Mouse (Mus musculus) MEL (cell line): Measurements from ENCODE around the gene Ly6g5c.

Experiments used
- CHD1 ChIP-seq: IDR thresholded peaks from 2 replicates; pipeline ENCODE4 v1.6.1; 2012; ENCODE audit warnings: low read depth, mild to moderate bottlenecking, inconsistent platforms, low read length, improper control_type of control experiment
- CTCF ChIP-seq, 3 experiments: IDR thresholded peaks in 2 of 3; conservative IDR thresholded peaks in 1 of 3; 2 replicates each; pipeline ENCODE4 v1.5.1; 2011 to 2012; ENCODE audit warnings: low read length in 3 of 3, low read depth in 2 of 3, mild to moderate bottlenecking in 2 of 3, improper control_type of control experiment in 1 of 3, inconsistent platforms in 1 of 3, mixed read lengths in 1 of 3, moderate library complexity in 1 of 3; ENCODE audit not compliant: control insufficient read depth in 1 of 3, insufficient read depth in 1 of 3, poor library complexity in 1 of 3, severe bottlenecking in 1 of 3
- KAT2A ChIP-seq: conservative IDR thresholded peaks from 2 replicates; pipeline ENCODE4 v1.6.1; 2012; ENCODE audit warnings: low read depth, low read length, improper control_type of control experiment, inconsistent platforms
- MAZ ChIP-seq: IDR thresholded peaks from 2 replicates; pipeline ENCODE4 v1.6.1; 2012; ENCODE audit warnings: low read depth, mild to moderate bottlenecking, inconsistent platforms, low read length, improper control_type of control experiment
- POLR2AphosphoS2 ChIP-seq: IDR thresholded peaks from 2 replicates; pipeline ENCODE4 v1.6.1; 2011; ENCODE audit warnings: low read length, improper control_type of control experiment
- POLR2AphosphoS5 ChIP-seq: IDR thresholded peaks from 2 replicates; pipeline ENCODE4 v1.6.1; 2012; ENCODE audit warnings: low read depth, borderline replicate concordance, mild to moderate bottlenecking, inconsistent platforms, low read length, moderate library complexity, mixed read lengths
- TAL1 ChIP-seq: IDR thresholded peaks from 2 replicates; pipeline ENCODE4 v1.6.1; 2012; ENCODE audit warnings: mild to moderate bottlenecking, inconsistent platforms, low read length, moderate library complexity, mixed read lengths
- TBP ChIP-seq: IDR thresholded peaks from 2 replicates; pipeline ENCODE4 v1.8.0; 2011; ENCODE audit warnings: low read depth, low read length, improper control_type of control experiment
- ZKSCAN1 ChIP-seq: IDR thresholded peaks from 2 replicates; pipeline ENCODE4 v1.6.1; 2012; ENCODE audit warnings: low read depth, mild to moderate bottlenecking, inconsistent platforms, low read length, improper control_type of control experiment, moderate library complexity
- ZNF384 ChIP-seq: IDR thresholded peaks from 2 replicates; pipeline ENCODE4 v1.6.1; 2012; ENCODE audit warnings: low read depth, mild to moderate bottlenecking, inconsistent platforms, low read length, improper control_type of control experiment

- TF ChIP-seq TAL1 (peak; percentile 71), POLR2AphosphoS5 (no peak), ZNF384 (no peak), TBP (0 out of 2 replicates have a peak, but pooled peaks have one; percentile 61), MAZ (peak; percentile 91), CTCF (IDR thresholded peaks at IDR 0.05 in 2 of 3, conservative IDR thresholded peaks at IDR 0.05 in 1 of 3; ENCODE audit: control insufficient read depth in 1 of 3, insufficient read depth in 1 of 3, low read depth in 2 of 3, low read length in 3 of 3, poor library complexity in 1 of 3, severe bottlenecking in 1 of 3) (no peak), ZKSCAN1 (no peak), KAT2A (no peak), CHD1 (no peak; the same call in 1 of the 2 replicates), POLR2AphosphoS2 (no peak; the same call in 1 of the 2 replicates)
These were observed 4.8 kb upstream of the Ly6g5c start for GRCm38 (mm10) chr17:35103221-35103690.
